Comparison of ENCODE assay signal across 32 mouse cellular contexts in the genomic region with DNA sequence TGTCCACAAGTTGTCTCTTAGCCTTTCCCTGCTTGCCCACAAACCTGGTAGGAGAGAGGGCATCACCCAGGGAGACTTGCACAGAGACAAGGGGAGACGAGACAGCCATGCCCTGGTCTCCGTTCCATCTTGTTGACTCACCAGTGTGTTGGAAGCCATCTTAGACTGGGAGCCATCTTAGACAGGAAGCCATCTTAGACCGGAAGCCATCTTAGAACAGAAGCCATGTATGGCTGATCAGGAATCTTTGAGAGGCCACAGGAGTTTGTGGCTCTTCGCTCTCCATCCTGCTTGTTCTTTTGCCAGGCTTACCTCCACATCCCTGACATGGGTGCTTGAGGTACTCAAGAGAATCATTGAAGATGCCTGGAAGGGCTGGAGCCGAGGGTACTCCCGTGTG.
"Had no signal": no experiment of that assay in that cellular context is flagged by ENCODE, and none has a peak within 500 bp of the region (broad histone marks: within the 10 kb centered on the region; RNA-seq: fewer than 3 reads in every experiment).

No protein-coding gene starts in this region.

- H3K36me3 ChIP-seq: limb, embryonic 10.5 days; limb, embryonic 12.5 days; limb, embryonic 13.5 days; limb, embryonic 15.5 days; liver, embryonic 13.5 days; liver, embryonic 15.5 days; lung, embryonic 15.5 days; midbrain, embryonic 10.5 days; midbrain, embryonic 12.5 days; midbrain, embryonic 13.5 days; midbrain, embryonic 15.5 days; neural tube, embryonic 12.5 days; neural tube, embryonic 13.5 days had no signal

- DNase-seq: left cerebral cortex, postnatal 4 days; liver; liver, embryonic 13.5 days; liver, postnatal 0 days; lung, adult 18-20 months; lung, adult 2 months; lung, embryonic 14.5 days; lung, postnatal 10 days; lung, postnatal 14 days; lung, postnatal 36 days; lung, postnatal 4 days; midbrain, embryonic 14.5 days had no signal

- H3K4me3 ChIP-seq: limb, embryonic 10.5 days; limb, embryonic 12.5 days; limb, embryonic 13.5 days; limb, embryonic 15.5 days; liver, embryonic 13.5 days; liver, embryonic 15.5 days; lung, embryonic 15.5 days; megakaryocyte, embryonic 14.5 days; midbrain, embryonic 10.5 days; midbrain, embryonic 12.5 days; midbrain, embryonic 13.5 days; midbrain, embryonic 15.5 days; myocyte; neural tube, embryonic 12.5 days; neural tube, embryonic 13.5 days had no signal

- H3K9ac ChIP-seq: limb, embryonic 12.5 days; limb, embryonic 13.5 days; limb, embryonic 15.5 days; liver, embryonic 13.5 days; liver, embryonic 14.5 days; liver, embryonic 15.5 days; liver, postnatal 0 days; lung, embryonic 14.5 days; lung, embryonic 15.5 days; midbrain, embryonic 12.5 days; midbrain, embryonic 13.5 days; midbrain, embryonic 15.5 days; neural tube, embryonic 12.5 days; neural tube, embryonic 13.5 days had no signal

- H3K9me3 ChIP-seq: limb, embryonic 10.5 days; limb, embryonic 12.5 days; limb, embryonic 13.5 days; limb, embryonic 15.5 days; liver, embryonic 13.5 days; liver, embryonic 15.5 days; lung, embryonic 15.5 days; midbrain, embryonic 10.5 days; midbrain, embryonic 12.5 days; midbrain, embryonic 13.5 days; midbrain, embryonic 15.5 days; neural tube, embryonic 12.5 days; neural tube, embryonic 13.5 days had no signal

- ATAC-seq: liver, postnatal 0 days; lung, postnatal 0 days; midbrain, embryonic 13.5 days; midbrain, embryonic 15.5 days; midbrain, embryonic 16.5 days had no signal

- H3K27ac ChIP-seq: limb, embryonic 10.5 days; limb, embryonic 12.5 days; limb, embryonic 13.5 days; limb, embryonic 15.5 days; liver, embryonic 13.5 days; liver, embryonic 14.5 days; liver, embryonic 15.5 days; lung, embryonic 15.5 days; macrophage; midbrain, embryonic 10.5 days; midbrain, embryonic 12.5 days; midbrain, embryonic 13.5 days; midbrain, embryonic 15.5 days; neural tube, embryonic 12.5 days; neural tube, embryonic 13.5 days had no signal

- H3K27me3 ChIP-seq: liver, embryonic 13.5 days; liver, embryonic 15.5 days; megakaryocyte, embryonic 14.5 days; midbrain, embryonic 12.5 days; midbrain, embryonic 13.5 days; midbrain, embryonic 15.5 days; neural tube, embryonic 12.5 days had no signal

- H3K4me2 ChIP-seq: limb, embryonic 12.5 days; limb, embryonic 13.5 days; limb, embryonic 15.5 days; liver, embryonic 11.5 days; liver, embryonic 13.5 days; liver, embryonic 15.5 days; lung, embryonic 14.5 days; lung, embryonic 15.5 days; midbrain, embryonic 11.5 days; midbrain, embryonic 12.5 days; midbrain, embryonic 13.5 days; midbrain, embryonic 15.5 days; neural tube, embryonic 12.5 days; neural tube, embryonic 13.5 days had no signal

- H3K4me1 ChIP-seq: limb, embryonic 12.5 days; limb, embryonic 13.5 days; limb, embryonic 15.5 days; liver, embryonic 13.5 days; liver, embryonic 15.5 days; lung, embryonic 15.5 days; megakaryocyte, embryonic 14.5 days; midbrain, embryonic 10.5 days; midbrain, embryonic 12.5 days; midbrain, embryonic 13.5 days; midbrain, embryonic 15.5 days; neural tube, embryonic 12.5 days had no signal
